Mouse (Mus musculus): Measurements from ENCODE around the gene Erbb3.

DNA sequence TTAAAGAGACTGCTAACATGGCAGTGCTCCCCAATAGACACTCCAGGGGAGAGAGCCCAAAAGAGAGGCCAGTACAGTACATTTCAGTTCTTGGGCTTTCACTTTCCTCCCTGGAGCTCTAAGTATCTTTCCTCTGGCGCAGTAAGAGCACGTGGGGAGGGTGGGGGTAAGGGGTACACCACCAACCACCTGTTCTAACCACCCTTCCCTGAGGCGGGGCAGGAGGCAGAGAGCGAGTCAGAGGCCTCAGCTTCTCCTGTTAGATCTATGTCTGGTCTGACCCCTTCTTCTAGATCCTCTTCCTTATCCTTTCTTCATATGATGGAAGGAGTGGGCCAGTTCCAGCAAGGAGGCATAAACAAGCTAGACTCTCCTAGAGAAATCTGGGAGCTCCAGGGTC lies 2.3 kb downstream of the Erbb3 start:
- TF ChIP-seq POLR2A (IDR thresholded peaks at IDR 0.05; ENCODE audit: borderline replicate concordance, control insufficient read depth, low read depth, low read length): no peak
- no peak for TF ChIP-seq CTCF (IDR thresholded peaks at IDR 0.05; ENCODE audit: control insufficient read depth, insufficient read depth, low read length)
